In genomic region chr5:96912781-96913180, GRCm38 (mm10) we compare ENCODE assay signal across 8 mouse cellular contexts.
DNase-seq lines count a peak whose midpoint lies in the region; ATAC-seq and TF ChIP-seq lines count a peak whose summit lies in the region.

No protein-coding gene starts in this region.

- peak in 1 of 2 experiments; percentile 49 for DNase-seq in heart, adult 2 months
- no peak for DNase-seq in testis, postnatal 14 days (ENCODE audit: low spot score)
- DNase-seq in liver: peak; percentile 32
- peak; percentile 40 for DNase-seq in thymus, postnatal 25 days
- DNase-seq in urinary bladder, postnatal 25 days (ENCODE audit: low spot score): no peak

- H3K4me1 ChIP-seq in heart, adult 2 months (ENCODE audit: control insufficient read depth, insufficient read depth, low read length): peaks cover 8% of the 10 kb centered on the region
- peaks cover 13% of the 10 kb centered on the region; the same call in 1 of the 2 replicates for H3K4me1 ChIP-seq in heart, embryonic 12.5 days (replicated peaks)
- H3K4me1 ChIP-seq in testis, adult 2 months (ENCODE audit: control insufficient read depth, insufficient read depth, low read length): peaks cover 2% of the 10 kb centered on the region

- intact Hi-C loops in heart, adult 2 months (cut with DNase I): loop anchor here (5.0 kb wide), 1 partner anchor 110 kb away; no protein-coding TSS in a partner anchor

- H3K4me3 ChIP-seq in heart, adult 2 months: no peak overlapping the region
- H3K4me3 ChIP-seq in heart, embryonic 12.5 days: no peak overlapping the region
- no peak overlapping the region for H3K4me3 ChIP-seq in testis, adult 2 months (ENCODE audit: control insufficient read depth, low read depth, low read length)

- H3K27ac ChIP-seq in heart, adult 2 months: peak overlapping the region; percentile 74
- H3K27ac ChIP-seq in heart, embryonic 12.5 days (ENCODE audit: poor library complexity, severe bottlenecking): no peak overlapping the region
- H3K27ac ChIP-seq in testis, adult 2 months (ENCODE audit: control insufficient read depth, insufficient read depth, low read depth, low read length): peak overlapping the region; percentile 43

- TF ChIP-seq CTCF in heart, adult 2 months (IDR thresholded peaks at IDR 0.05): no peak
- no peak for TF ChIP-seq CTCF in testis, adult 2 months (IDR thresholded peaks at IDR 0.05; ENCODE audit: control insufficient read depth, insufficient read depth, insufficient replicate concordance, low read depth, low read length)

- no peaks in the 10 kb centered on the region for H3K27me3 ChIP-seq in heart, adult 2 months (ENCODE audit: control insufficient read depth, insufficient read depth, low read length)
- H3K27me3 ChIP-seq in heart, embryonic 12.5 days (replicated peaks): no peaks in the 10 kb centered on the region
- no peaks in the 10 kb centered on the region for H3K27me3 ChIP-seq in testis, adult 2 months (ENCODE audit: control insufficient read depth, insufficient read depth, low read length)

- no peak overlapping the region for H3K9ac ChIP-seq in heart, adult 2 months (ENCODE audit: low read depth, low read length)
- no peak overlapping the region for H3K9ac ChIP-seq in heart, embryonic 12.5 days

- peaks cover 5% of the 10 kb centered on the region for H3K36me3 ChIP-seq in heart, adult 2 months (ENCODE audit: control insufficient read depth, insufficient read depth, low read length)
- H3K36me3 ChIP-seq in heart, embryonic 12.5 days: no peaks in the 10 kb centered on the region
- H3K36me3 ChIP-seq in testis, adult 2 months (ENCODE audit: control insufficient read depth, insufficient read depth, low read length): no peaks in the 10 kb centered on the region

- no peaks in the 10 kb centered on the region for H3K9me3 ChIP-seq in heart, embryonic 12.5 days (replicated peaks)

- no peaks in the 10 kb centered on the region for H3K79me2 ChIP-seq in heart, adult 2 months (replicated peaks; ENCODE audit: control insufficient read depth, insufficient read depth, low read length)

- 24% methylated on average over 4 of the region's 4 CpGs for WGBS in heart, adult 2 months
- 60% methylated on average over 4 of the region's 4 CpGs for WGBS in heart, embryonic 12.5 days

- no peak for TF ChIP-seq EP300 in heart, adult 2 months (IDR thresholded peaks at IDR 0.05; ENCODE audit: insufficient read depth, low read depth, low read length)

- no peak for TF ChIP-seq POLR2A in heart, adult 2 months (IDR thresholded peaks at IDR 0.05; ENCODE audit: insufficient read depth, low read depth, low read length)
- no peak for TF ChIP-seq POLR2A in testis, adult 2 months (IDR thresholded peaks at IDR 0.05; ENCODE audit: control insufficient read depth, low read depth, low read length)

- ATAC-seq in heart, embryonic 12.5 days (ENCODE audit: insufficient number of reproducible peaks, low FRiP score): no peak
- ATAC-seq in erythroblast, adult 5-6 weeks (replicated peaks; ENCODE audit: low FRiP score, poor library complexity, severe bottlenecking): no peak

- H3K4me2 ChIP-seq in heart, embryonic 12.5 days: no peak overlapping the region

Comparison
In these comparisons a context has a peak if more than half of its experiments do, and no peak if none do; other contexts are left out.
1. DNase-seq: peak in liver (single experiment) and thymus, postnatal 25 days (single experiment); none in testis, postnatal 14 days (single experiment) and urinary bladder, postnatal 25 days (single experiment).